Mouse (Mus musculus): ENCODE data around the gene Nav1.
A peak's percentile ranks its signal among the peaks of the same experiment; 100 is the strongest.

Nav1 gene

GRCm38 (mm10) chr1:135441861-135442260 lies 165.2 kb downstream of the Nav1 start:
- no peak for DNase-seq (ENCODE audit: low spot score in 2 of 2)

GRCm38 (mm10) chr1:135440986-135441385 lies 166.1 kb downstream of the Nav1 start:
- no peak for DNase-seq (ENCODE audit: low spot score in 2 of 2)

GRCm38 (mm10) chr1:135438801-135439200 lies 168.3 kb downstream of the Nav1 start:
- no peak for DNase-seq (ENCODE audit: low spot score in 2 of 2)

- no peak for DNase-seq (ENCODE audit: low spot score in 2 of 2)
Measured at GRCm38 (mm10) chr1:135435823-135436222, 171.3 kb downstream of the Nav1 start.

- no peak for DNase-seq (ENCODE audit: low spot score in 2 of 2)
Measured at GRCm38 (mm10) chr1:135430669-135431017, 176.5 kb downstream of the Nav1 start.

GRCm38 (mm10) chr1:135429901-135430668 lies 177.0 kb downstream of the Nav1 start, which contains the start of gene Ipo9:
Ipo9 (minus strand) TSS chr1:135430499.
- peak; percentile 86 for DNase-seq (ENCODE audit: low spot score in 2 of 2)

GRCm38 (mm10) chr1:135427390-135427789 lies 179.7 kb downstream of the Nav1 start:
- no peak for DNase-seq (ENCODE audit: low spot score in 2 of 2)

- no peak for DNase-seq (ENCODE audit: low spot score in 2 of 2)
Measured at GRCm38 (mm10) chr1:135426645-135427044, 180.4 kb downstream of the Nav1 start.

GRCm38 (mm10) chr1:135422772-135423171 lies 184.3 kb downstream of the Nav1 start:
- no peak for DNase-seq (ENCODE audit: low spot score in 2 of 2)

- DNase-seq (ENCODE audit: low spot score in 2 of 2): no peak
Measured at GRCm38 (mm10) chr1:135413996-135414395, 193.1 kb downstream of the Nav1 start.

- no peak for DNase-seq (ENCODE audit: low spot score in 2 of 2)
Measured at GRCm38 (mm10) chr1:135412130-135412529, 195.0 kb downstream of the Nav1 start.

- DNase-seq (ENCODE audit: low spot score in 2 of 2): no peak
Measured at GRCm38 (mm10) chr1:135410967-135411366, 196.1 kb downstream of the Nav1 start.

GRCm38 (mm10) chr1:135408973-135409372 lies 198.1 kb downstream of the Nav1 start:
- no peak for DNase-seq (ENCODE audit: low spot score in 2 of 2)

- no peak for DNase-seq (ENCODE audit: low spot score in 2 of 2)
Measured at GRCm38 (mm10) chr1:135405356-135405755, 201.7 kb downstream of the Nav1 start.

- no peak for DNase-seq (ENCODE audit: low spot score in 2 of 2)
Measured at GRCm38 (mm10) chr1:135401452-135402110, 205.5 kb downstream of the Nav1 start.

GRCm38 (mm10) chr1:135399466-135399865 lies 207.6 kb downstream of the Nav1 start:
- no peak for DNase-seq (ENCODE audit: low spot score in 2 of 2)

- no peak for DNase-seq (ENCODE audit: low spot score in 2 of 2)
Measured at GRCm38 (mm10) chr1:135385161-135385560, 221.9 kb downstream of the Nav1 start.
